Comparison of ENCODE assay signal across 1 mouse cellular context in genomic region chr1:171246709-171247452, GRCm38 (mm10).
TF ChIP-seq lines count a peak whose summit lies in the region.

No protein-coding gene starts in this region.

TF ChIP-seq in MEL, 35 proteins besides CTCF, POLR2A, EP300 and RAD21:
- TF ChIP-seq ZNF384 (IDR thresholded peaks at IDR 0.05; ENCODE audit: low read depth, low read length) (no peak), MXI1 (IDR thresholded peaks at IDR 0.05; ENCODE audit: low read depth, low read length) (peak; percentile 62; the same call in 1 of the 2 replicates), RCOR1 (IDR thresholded peaks at IDR 0.05; ENCODE audit: low read depth, low read length) (peak; percentile 83), MYB (IDR thresholded peaks at IDR 0.05; ENCODE audit: low read depth, low read length) (no peak), MEF2A (IDR thresholded peaks at IDR 0.05; ENCODE audit: extremely low read depth, insufficient replicate concordance, low read depth, low read length, poor library complexity, severe bottlenecking) (peak; percentile 68; the same call in 1 of the 2 replicates), MYC (IDR thresholded peaks at IDR 0.05; ENCODE audit: low read depth, low read length) (peak; percentile 34; the same call in 1 of the 2 replicates), MAX (IDR thresholded peaks at IDR 0.05; ENCODE audit: low read length) (no peak), POLR2AphosphoS5 (IDR thresholded peaks at IDR 0.05; ENCODE audit: borderline replicate concordance, low read depth, low read length) (no peak), NELFE (IDR thresholded peaks at IDR 0.05; ENCODE audit: low read depth, low read length) (peak; percentile 83), HCFC1 (IDR thresholded peaks at IDR 0.05; ENCODE audit: low read depth, low read length) (peak; percentile 96), ZMIZ1 (IDR thresholded peaks at IDR 0.05; ENCODE audit: low read depth, low read length) (peak; percentile 81), SIN3A (IDR thresholded peaks at IDR 0.05; ENCODE audit: low read length) (peak; percentile 91), BHLHE40 (IDR thresholded peaks at IDR 0.05; ENCODE audit: borderline replicate concordance, low read depth, low read length) (no peak), KAT2A (conservative IDR thresholded peaks at IDR 0.05; ENCODE audit: low read depth, low read length) (peak; percentile 97), USF1 (IDR thresholded peaks at IDR 0.05; ENCODE audit: low read depth, low read length) (no peak), E2F4 (IDR thresholded peaks at IDR 0.05; ENCODE audit: borderline replicate concordance, low read depth, low read length) (peak; percentile 51; the same call in 1 of the 2 replicates), POLR2AphosphoS2 (IDR thresholded peaks at IDR 0.05; ENCODE audit: low read length) (no peak), MAZ (IDR thresholded peaks at IDR 0.05; ENCODE audit: low read depth, low read length) (peak; percentile 96; the same call in 1 of the 2 replicates), ELF1 (IDR thresholded peaks at IDR 0.05; ENCODE audit: low read depth, low read length) (peak; percentile 96), TAL1 (IDR thresholded peaks at IDR 0.05; ENCODE audit: low read length) (no peak), TCF12 (IDR thresholded peaks at IDR 0.05; ENCODE audit: low read depth, low read length) (peak; percentile 69), ZC3H11A (IDR thresholded peaks at IDR 0.05; ENCODE audit: low read depth, low read length) (no peak), CHD1 (IDR thresholded peaks at IDR 0.05; ENCODE audit: low read depth, low read length) (no peak), GABPA (IDR thresholded peaks at IDR 0.05; ENCODE audit: low read depth, low read length) (no peak), CHD2 (IDR thresholded peaks at IDR 0.05; ENCODE audit: low read length) (no peak), JUND (IDR thresholded peaks at IDR 0.05; ENCODE audit: low read depth, low read length) (no peak), MAFK (IDR thresholded peaks at IDR 0.05; ENCODE audit: borderline replicate concordance, low read depth, low read length) (no peak), SMC3 (IDR thresholded peaks at IDR 0.05; ENCODE audit: low read depth, low read length) (peak; percentile 47; the same call in 1 of the 2 replicates), ETS1 (IDR thresholded peaks at IDR 0.05; ENCODE audit: low read depth, low read length) (peak; percentile 43; the same call in 1 of the 2 replicates), NRF1 (IDR thresholded peaks at IDR 0.05; ENCODE audit: insufficient read depth, low read depth, low read length, poor library complexity, severe bottlenecking) (peak; percentile 66), UBTF (IDR thresholded peaks at IDR 0.05; ENCODE audit: borderline replicate concordance, insufficient read depth, low read depth, low read length) (no peak), GATA1 (IDR thresholded peaks at IDR 0.05; ENCODE audit: low read depth, low read length) (peak; percentile 75), TBP (IDR thresholded peaks at IDR 0.05; ENCODE audit: low read depth, low read length) (peak; percentile 82), ZKSCAN1 (IDR thresholded peaks at IDR 0.05; ENCODE audit: low read depth, low read length) (no peak), USF2 (IDR thresholded peaks at IDR 0.05; ENCODE audit: borderline replicate concordance in 1 of 2, insufficient read depth in 1 of 2, low read depth in 1 of 2, low read length in 2 of 2) (no peak)
